Mouse (Mus musculus) heart, adult 9 months (tissue): ENCODE results near the gene Arhgef10l.

Experiments
- DNase-seq, 2 experiments: peaks; one replicate each; pipeline ENCODE4 v3.0.0; 2022; ENCODE audit warnings: low spot score in 2 of 2

Gene Arhgef10l

GRCm38 (mm10) chr4:140634861-140635388, 30.9 kb downstream of the Arhgef10l start:
- DNase-seq = no peak

DNA sequence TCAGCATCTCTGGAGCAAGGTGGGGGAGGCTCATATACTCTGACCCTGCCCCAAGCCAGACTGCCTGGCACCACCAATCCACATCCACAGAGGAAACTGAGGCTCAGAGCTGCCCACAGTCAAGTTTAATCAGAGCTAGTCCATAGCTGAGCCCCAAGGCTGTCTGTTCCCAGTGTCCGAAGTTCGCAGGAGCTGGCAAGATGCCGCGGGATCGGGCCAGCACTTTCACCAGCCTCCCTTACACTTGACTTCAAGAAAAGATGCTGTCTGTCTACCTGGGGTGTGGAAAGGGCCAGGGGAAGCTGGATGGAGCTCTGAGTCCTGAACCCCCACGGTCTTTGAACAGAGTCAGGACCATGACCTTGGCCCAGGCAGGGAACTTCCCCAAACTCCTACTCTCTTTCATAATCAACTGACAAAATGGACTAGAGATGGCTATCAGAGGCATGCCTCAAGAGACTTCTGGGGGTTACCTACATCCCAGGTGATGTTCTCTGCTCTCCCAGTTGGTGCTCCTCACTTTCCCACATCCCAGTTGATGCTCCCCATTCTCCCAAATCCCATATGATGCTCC, 34.4 kb downstream of the Arhgef10l start:
- no peak for DNase-seq

GRCm38 (mm10) chr4:140630651-140631241, 35.1 kb downstream of the Arhgef10l start:
- peak; percentile 81 to 82 for DNase-seq

GRCm38 (mm10) chr4:140630136-140630535, 35.7 kb downstream of the Arhgef10l start:
- no peak for DNase-seq

DNA sequence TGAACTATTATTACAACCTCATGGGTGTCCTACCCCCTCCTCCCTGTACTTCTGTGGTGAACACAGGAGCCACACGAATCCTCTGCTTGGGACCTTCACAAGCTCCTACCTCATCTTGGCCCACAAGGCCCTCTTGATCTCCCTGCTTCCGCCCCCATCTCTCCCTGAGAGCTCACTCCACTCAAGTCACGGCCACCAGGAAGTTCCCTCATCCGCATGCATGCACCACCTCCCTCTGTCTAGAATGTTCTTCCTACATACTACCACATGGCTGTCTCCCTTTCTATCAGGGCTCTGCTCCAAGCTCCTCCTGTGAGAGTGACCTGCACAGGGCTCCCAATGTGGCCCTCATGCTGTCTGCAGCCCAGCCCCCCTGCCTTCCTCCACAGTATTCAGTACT, 36.8 kb downstream of the Arhgef10l start:
- DNase-seq = no peak

- DNase-seq = no peak
Observed at GRCm38 (mm10) chr4:140628412-140628943, 37.3 kb downstream of the Arhgef10l start.

GRCm38 (mm10) chr4:140625651-140626525, 39.9 kb downstream of the Arhgef10l start:
- DNase-seq = no peak

DNA sequence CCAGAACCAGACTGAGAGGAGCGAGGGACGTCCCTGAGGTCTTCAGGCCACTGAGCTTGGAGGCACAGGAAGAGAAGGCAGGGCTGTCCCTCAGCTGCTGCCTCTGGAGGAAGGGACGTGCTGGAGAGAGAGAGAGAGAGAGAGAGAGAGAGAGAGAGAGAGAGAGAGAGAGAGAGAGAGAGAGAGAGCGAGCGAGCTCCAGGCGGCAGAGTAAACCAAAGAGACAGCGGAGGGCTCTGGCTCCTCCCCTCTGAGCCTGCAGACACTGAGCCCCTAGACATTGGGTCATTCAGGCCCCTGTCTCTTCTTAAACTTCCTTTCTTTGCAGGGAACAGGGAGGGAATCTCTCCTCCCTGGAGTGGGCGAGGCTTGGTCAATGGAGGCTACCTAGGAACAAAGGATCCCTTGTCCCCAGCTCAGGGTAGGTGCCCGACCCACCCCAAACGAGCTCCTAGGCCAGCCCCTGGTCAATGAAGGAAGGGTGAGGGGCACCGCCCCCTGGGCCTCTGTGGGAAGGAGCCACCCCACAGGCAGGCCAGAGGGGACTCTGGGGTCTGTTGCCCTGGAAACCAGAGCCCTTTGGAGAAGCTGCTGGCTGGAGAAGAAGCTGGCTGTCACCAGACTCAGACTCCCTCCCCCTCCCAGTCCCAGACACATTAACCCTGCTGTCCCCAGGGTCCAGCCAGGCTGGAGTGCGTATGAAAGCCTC, 41.2 kb downstream of the Arhgef10l start:
- peak; percentile 55 to 62 for DNase-seq

DNA sequence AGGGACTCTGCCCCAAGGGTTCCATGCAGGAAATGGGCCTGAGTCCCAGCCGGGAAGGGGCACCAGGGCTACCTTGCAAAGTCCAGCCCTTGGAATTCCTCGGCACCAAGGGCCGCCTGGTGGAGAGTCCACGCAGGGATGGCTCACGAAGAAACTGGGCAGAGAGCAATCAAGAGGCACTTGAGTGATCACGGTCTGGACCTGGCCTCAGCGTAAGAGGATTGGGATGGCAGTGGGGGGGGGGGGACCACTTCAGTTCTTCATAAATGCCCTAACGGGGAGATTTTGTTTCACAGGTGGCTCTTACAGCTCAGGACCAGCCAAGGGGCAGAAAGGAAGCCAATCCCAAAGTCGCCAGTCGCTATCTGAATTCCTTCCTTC, 41.7 kb downstream of the Arhgef10l start:
- DNase-seq = no peak

DNA sequence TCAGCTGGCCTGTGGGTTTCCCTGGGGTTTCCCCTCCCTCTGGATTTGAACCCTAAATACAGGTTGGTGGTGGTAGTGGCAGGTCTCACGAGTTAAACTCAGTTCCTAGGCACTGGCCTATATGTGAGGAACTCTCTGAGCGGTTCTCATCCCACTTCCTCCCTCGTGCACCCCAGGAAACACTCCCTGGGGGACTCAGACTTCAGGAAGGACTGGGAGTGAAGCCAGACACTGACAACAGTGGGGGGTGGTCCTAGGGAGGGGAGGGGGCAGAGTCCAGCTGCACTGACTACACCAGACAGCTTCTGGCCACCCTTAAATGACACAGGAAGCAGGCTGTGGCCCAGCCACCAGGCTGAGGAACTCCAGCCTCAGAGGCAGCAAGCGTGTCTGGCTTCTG, 43.0 kb downstream of the Arhgef10l start:
- peak; percentile 32 to 46 for DNase-seq

- DNase-seq = no peak
Observed at GRCm38 (mm10) chr4:140620496-140620895, 45.3 kb downstream of the Arhgef10l start.

DNA sequence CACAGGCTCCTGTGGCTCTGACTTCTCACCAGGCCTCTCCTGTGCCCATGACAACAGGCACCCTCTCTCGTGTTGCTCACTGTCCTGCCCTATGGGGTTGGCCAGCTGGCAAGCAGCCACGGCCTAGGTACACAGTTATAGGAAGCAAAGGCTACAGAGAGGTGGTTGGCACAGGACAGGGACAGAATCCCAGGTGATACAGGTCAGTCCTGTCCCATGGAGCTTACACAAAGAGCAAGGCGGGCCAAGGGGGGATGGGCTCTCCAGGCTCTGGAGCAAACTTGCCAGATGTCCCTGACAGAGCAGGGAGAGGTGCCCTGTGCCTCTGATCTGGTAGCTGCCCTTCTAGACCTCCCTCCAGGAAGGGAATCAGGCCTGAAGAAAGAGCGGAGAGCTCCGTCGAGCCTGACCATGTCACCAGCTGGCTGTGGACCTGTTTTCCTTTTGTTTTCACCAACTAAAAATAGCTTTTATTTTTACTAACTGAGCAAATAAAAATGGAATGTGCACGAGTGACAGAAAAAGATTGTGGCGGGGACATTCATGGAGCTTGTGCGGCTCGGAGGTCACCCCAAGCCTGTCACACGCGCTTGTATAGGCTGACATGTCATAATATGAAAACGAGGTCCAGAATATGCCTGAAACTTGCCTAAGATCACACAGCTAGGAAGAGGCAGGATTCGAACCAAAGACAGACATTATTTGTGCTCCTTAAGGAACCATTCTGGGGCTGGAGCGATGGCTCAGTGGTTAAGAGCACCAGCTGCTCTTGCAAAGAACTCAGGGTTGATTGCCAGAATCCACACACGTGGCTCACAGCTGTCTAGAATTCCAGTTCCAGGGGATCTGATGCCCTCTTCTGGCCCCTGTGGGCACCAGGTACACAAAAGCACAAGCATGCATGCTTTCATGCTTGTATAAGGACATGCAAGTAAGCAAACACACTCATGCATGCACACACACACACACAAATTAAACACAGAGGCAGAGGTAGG, 48.1 kb downstream of the Arhgef10l start:
- DNase-seq = peak; percentile 60 to 72

GRCm38 (mm10) chr4:140616894-140617293, 48.9 kb downstream of the Arhgef10l start:
- DNase-seq = no peak

DNA sequence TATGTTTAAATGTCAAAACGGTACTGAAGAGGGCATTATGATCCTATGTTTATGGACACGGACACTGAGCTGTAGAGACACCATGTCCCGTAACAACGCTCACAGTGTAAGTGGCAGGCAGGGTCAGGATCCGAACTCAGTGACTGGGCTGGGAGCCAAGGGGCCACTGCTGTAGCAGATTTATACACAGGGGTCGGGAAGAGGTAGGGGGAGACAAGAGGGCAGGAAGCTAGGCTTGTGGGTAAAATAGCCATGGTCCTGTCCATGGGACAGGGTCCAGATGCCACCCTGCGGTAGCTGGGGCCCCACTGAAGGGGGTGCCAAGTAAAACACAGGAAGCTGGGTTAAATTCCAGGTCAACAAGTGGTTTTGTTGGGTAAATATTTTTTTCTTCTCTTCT, 49.6 kb downstream of the Arhgef10l start:
- DNase-seq = no peak

- no peak for DNase-seq
Observed at GRCm38 (mm10) chr4:140615771-140616170, 50.0 kb downstream of the Arhgef10l start.

DNA sequence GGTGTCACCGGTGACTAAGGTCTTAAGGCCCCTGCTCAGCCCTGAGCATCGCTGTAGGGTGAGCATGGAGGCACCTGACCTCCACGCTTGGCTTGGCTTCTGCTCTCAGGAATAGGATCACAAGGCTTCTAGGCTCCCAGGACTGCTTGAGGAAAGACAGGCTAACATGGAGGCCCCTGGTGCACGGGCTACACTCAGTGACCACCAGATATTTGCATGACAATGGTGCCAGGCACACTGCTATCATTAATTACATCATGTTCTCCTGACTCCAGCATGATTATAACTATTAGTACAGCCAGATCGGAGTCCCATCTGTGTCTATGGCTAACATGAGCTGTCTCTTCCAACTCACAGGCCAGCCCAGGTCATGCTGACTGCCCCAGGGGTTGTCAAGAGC, 51.3 kb downstream of the Arhgef10l start:
- DNase-seq = no peak

DNA sequence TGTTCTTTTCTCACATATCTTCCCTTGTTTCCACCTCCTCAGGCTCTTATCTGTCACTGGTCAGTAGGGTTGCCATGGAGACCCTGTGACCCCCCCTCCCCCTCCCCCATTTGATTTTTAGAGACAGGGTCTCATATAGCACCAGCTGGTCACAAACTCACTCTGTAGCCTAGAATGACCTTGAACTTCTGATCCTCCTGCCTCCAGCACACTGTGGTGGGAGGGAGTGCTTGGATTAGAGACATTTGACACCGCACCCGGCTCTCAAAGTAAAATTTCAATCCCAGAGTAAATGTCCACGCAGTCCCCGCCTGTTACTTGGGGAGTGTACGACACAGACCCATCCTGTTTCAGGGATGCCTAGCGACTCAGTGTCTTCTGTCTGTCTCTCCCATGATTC, 51.7 kb downstream of the Arhgef10l start:
- no peak for DNase-seq

DNA sequence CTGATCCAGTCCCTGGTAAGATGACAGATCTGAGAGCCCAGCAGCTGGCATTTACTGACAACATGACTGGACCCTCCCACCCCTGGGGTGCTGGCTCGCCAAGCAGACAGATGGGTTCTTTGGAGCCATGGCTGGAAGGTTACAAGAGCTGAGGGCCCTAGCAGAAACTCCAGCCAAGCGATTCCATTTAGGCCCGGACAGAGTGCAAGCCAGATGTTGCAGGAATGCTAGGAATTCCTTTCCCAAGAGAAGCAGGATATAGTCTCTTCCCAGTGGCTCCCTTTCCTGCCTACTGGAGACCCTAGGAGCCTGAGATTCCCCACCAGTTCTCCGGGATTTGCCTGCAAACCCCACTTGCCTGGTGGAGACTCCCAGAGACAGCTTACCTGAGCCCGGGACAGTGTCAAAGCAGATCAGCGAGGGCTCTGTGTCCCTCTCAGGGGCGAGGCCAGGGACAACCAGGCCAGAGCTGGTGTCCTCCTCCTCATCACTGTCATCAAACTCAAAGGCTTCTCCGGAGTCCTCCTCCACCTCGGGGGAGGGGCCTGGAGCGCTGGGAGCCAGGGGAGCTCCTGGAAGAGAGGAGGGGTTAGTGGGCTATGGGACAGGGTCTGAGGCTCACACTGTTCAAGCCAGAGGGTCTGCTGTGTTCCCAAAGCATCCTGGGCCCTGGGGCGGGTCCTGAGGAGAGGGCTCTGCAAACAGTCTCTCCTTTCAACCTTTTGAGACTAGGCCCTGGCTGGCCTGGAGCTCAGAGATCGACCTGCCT, 54.8 kb downstream of the Arhgef10l start:
- no peak for DNase-seq

DNA sequence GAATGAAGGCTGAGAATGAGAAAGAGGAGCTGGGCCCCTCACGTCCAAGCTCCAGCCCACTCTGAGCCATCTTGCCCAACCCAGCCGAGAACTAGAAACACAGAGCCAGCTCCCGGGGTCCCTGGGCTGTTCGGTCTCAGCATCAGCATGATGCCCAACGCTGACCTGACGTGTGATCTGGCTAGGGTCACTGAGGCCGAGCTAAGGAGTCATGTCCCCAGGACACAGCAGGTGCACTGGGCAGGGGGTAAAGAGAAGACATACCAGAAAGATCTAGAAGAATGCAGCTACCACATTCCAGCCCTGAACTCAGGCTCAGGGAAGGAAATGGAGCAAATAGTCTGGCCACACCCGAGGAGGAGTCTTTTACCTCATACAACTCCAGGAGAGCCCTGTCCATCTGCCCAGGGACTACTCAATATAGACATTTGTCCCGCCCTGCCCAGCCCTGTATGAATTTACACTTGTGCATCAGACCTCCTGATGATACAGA, 57.5 kb downstream of the Arhgef10l start:
- DNase-seq = no peak

- no peak for DNase-seq
Observed at GRCm38 (mm10) chr4:140606779-140607178, 59.0 kb downstream of the Arhgef10l start.
